Mouse (Mus musculus) stomach, postnatal 0 days (tissue): ENCODE data around the gene Gm49721.
"Not testable (repeated sequence)": the region's sequence is repeated elsewhere in the genome, so short reads cannot be mapped to it uniquely, and the experiment has no call there.

Experiments used
- CTCF ChIP-seq: IDR thresholded peaks from 2 replicates; pipeline ENCODE4 v1.5.1; 2016; ENCODE audit warnings: antibody characterized with exemption, low read depth, mild to moderate bottlenecking, moderate library complexity
- EP300 ChIP-seq: optimal IDR thresholded peaks from 2 replicates; pipeline ENCODE3; 2016; ENCODE audit warnings: antibody characterized with exemption

DNA sequence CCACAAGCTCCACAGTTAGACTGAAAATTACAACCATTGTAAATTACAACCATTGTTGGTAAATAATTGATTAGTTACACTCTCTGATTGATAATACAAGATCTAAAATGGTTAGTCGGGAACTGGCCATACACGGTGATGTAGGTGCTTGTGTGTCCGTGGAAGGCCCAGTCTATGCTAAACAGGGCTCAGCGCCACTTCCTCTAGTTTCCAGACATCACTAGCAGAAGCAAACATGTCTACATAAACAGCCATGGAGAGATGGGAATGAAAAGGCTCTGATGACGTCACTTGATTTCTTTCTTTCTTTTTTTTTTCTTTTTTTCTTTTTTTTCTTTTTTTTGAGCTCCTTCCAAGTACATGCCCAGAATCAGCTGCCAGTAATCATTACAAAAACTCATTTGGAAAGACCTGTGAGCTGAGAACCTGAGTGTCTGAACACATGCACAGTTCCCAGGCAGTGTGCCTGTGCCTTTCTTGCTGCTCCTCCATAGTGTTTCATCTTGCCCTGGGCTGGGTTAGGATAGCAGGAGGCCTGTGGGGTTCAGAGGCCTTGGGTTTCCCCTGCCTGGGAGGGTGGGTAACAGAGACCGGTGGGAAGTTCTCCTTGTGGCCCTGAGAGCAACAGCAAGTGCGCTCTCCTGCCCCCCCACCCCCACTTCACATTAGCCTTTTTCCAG lies 91.0 kb downstream of the Gm49721 start:
- not testable (repeated sequence) for TF ChIP-seq CTCF, EP300
